Mouse (Mus musculus) forebrain, embryonic 15.5 days (tissue): ENCODE data around the gene Plek. TPM values are rescaled to one million over a fixed set of nuclear protein-coding genes. Genes with fewer than 3 reads are reported as not detected.
A peak's percentile ranks its signal among the peaks of the same experiment; 100 is the strongest.

Experiments
- ATAC-seq: fragments of 200-750 bp; cut with Nextera tagmentation; replicated peaks from 2 replicates; pipeline ENCODE4 v1.8.0; 2017; ENCODE audit warnings: mild to moderate bottlenecking, moderate TSS enrichment, moderate library complexity
- H3K27ac ChIP-seq: fragments of 300-500 bp; sonication (generic); replicated peaks from 2 replicates; pipeline ENCODE4 v1.5.1; 2015; ENCODE audit warnings: mild to moderate bottlenecking, inconsistent platforms
- H3K27me3 ChIP-seq: fragments of 300-500 bp; sonication (generic); 2 replicates; pipeline ENCODE4 v1.6.1; 2015; ENCODE audit warnings: inconsistent platforms
- H3K36me3 ChIP-seq: fragments of 300-500 bp; sonication (generic); 2 replicates; pipeline ENCODE4 v1.6.1; 2015; ENCODE audit warnings: mild to moderate bottlenecking, inconsistent platforms
- H3K4me1 ChIP-seq: fragments of 300-500 bp; sonication (generic); 2 replicates; pipeline ENCODE4 v1.6.1; 2015; ENCODE audit warnings: inconsistent platforms
- H3K4me2 ChIP-seq: fragments of 300-500 bp; sonication (generic); replicated peaks from 2 replicates; pipeline ENCODE4 v1.6.1; 2015; ENCODE audit warnings: mild to moderate bottlenecking, inconsistent platforms
- H3K4me3 ChIP-seq: fragments of 300-500 bp; sonication (generic); 2 replicates; pipeline ENCODE4 v1.5.1; 2015; ENCODE audit warnings: mild to moderate bottlenecking, inconsistent platforms
- H3K9ac ChIP-seq: fragments of 300-500 bp; sonication (generic); replicated peaks from 2 replicates; pipeline ENCODE4 v1.6.1; 2015; ENCODE audit warnings: mild to moderate bottlenecking, inconsistent platforms
- H3K9me3 ChIP-seq: fragments of 300-500 bp; sonication (generic); 2 replicates; pipeline ENCODE4 v1.6.1; 2016; ENCODE audit warnings: inconsistent platforms
- WGBS: fragments of 180-500 bp; shearing (Covaris S2); methylation state at CpG from one replicate; pipeline ENCODE4 v1.1.7; 2015; ENCODE audit warnings: mixed read lengths; 5-methylcytosine and 5-hydroxymethylcytosine counted together
- polyA plus RNA-seq: library from polyadenylated mRNA; unstranded; fragments of >200 nt; fragmentation: Nextera tagmentation; extraction: Ambion mirVana; gene quantifications from 2 replicates; pipeline ENCODE4 v1.2.1, GENCODE M21; 2015

The Plek gene
- polyA plus RNA-seq, 1 experiment from 2014 or later, result 2.5 TPM

GRCm38 (mm10) chr11:16958520-16958919 lies 93.7 kb downstream of the Plek start:
- no peak for ATAC-seq
- H3K4me2 ChIP-seq, result no peak overlapping the region
- 90% methylated on average over 1 of the region's 1 CpGs for WGBS

GRCm38 (mm10) chr11:16957030-16957429 lies 95.2 kb downstream of the Plek start:
- no peaks in the 10 kb centered on the region for H3K27me3 ChIP-seq
- ATAC-seq, result no peak
- no peak overlapping the region for H3K4me2 ChIP-seq
- 94% methylated on average over 6 of the region's 6 CpGs for WGBS
- peaks cover 4% of the 10 kb centered on the region for H3K4me1 ChIP-seq
- H3K36me3 ChIP-seq, result no peaks in the 10 kb centered on the region
- H3K4me3 ChIP-seq, result no peak overlapping the region
- H3K9me3 ChIP-seq, result no peaks in the 10 kb centered on the region
- H3K9ac ChIP-seq, result no peak overlapping the region
- no peak overlapping the region for H3K27ac ChIP-seq

More at GRCm38 (mm10) chr11:16958520-16958919, 93.7 kb downstream of the Plek start:
- Histone ChIP-seq H3K36me3 (no peaks in the 10 kb centered on the region), H3K27me3 (no peaks in the 10 kb centered on the region), H3K4me1 (no peaks in the 10 kb centered on the region), H3K9ac (no peak overlapping the region), H3K4me3 (no peak overlapping the region), H3K9me3 (no peaks in the 10 kb centered on the region), H3K27ac (no peak overlapping the region)

- no peak for ATAC-seq
- no peak overlapping the region for H3K4me3 ChIP-seq
- peaks cover 10% of the 10 kb centered on the region for H3K4me1 ChIP-seq
- H3K4me2 ChIP-seq, result no peak overlapping the region
- H3K9ac ChIP-seq, result no peak overlapping the region
- H3K9me3 ChIP-seq, result no peaks in the 10 kb centered on the region
- H3K27me3 ChIP-seq, result no peaks in the 10 kb centered on the region
- no peaks in the 10 kb centered on the region for H3K36me3 ChIP-seq
- H3K27ac ChIP-seq, result no peak overlapping the region
- 89% methylated on average over 6 of the region's 6 CpGs for WGBS
Measured at GRCm38 (mm10) chr11:16956115-16956862, 95.9 kb downstream of the Plek start.

GRCm38 (mm10) chr11:16951761-16952010 lies 100.5 kb downstream of the Plek start:
- no peak for ATAC-seq
- Histone ChIP-seq H3K27ac (no peak overlapping the region), H3K9me3 (no peaks in the 10 kb centered on the region), H3K4me3 (peak overlapping the region; percentile 62), H3K36me3 (no peaks in the 10 kb centered on the region), H3K9ac (peak overlapping the region; percentile 63), H3K27me3 (no peaks in the 10 kb centered on the region), H3K4me1 (peaks cover 15% of the 10 kb centered on the region), H3K4me2 (peak overlapping the region; percentile 90)
- WGBS, result 1% methylated on average over 9 of the region's 9 CpGs

- Histone ChIP-seq H3K9me3 (no peaks in the 10 kb centered on the region), H3K27ac (no peak within 1 kb of the TSS)
- peak; percentile 100 for ATAC-seq
Measured at GRCm38 (mm10) chr11:16950976-16951760, 101.0 kb downstream of the Plek start, which contains the start of gene Fbxo48. Fbxo48 (plus strand) TSS chr11:16951375.

GRCm38 (mm10) chr11:16950226-16950975 lies 101.8 kb downstream of the Plek start:
- ATAC-seq, result no peak
- Histone ChIP-seq H3K4me2 (peak overlapping the region; percentile 90), H3K9me3 (no peaks in the 10 kb centered on the region), H3K4me3 (peak overlapping the region; percentile 62), H3K4me1 (peaks cover 15% of the 10 kb centered on the region), H3K27me3 (no peaks in the 10 kb centered on the region), H3K36me3 (no peaks in the 10 kb centered on the region), H3K27ac (no peak overlapping the region), H3K9ac (peak overlapping the region; percentile 33; the same call in 1 of the 2 replicates)
- 47% methylated on average over 13 of the region's 13 CpGs for WGBS

More at GRCm38 (mm10) chr11:16950976-16951760, 101.0 kb downstream of the Plek start, which contains the start of gene Fbxo48:
- peak within 1 kb of the TSS; percentile 62 for H3K4me3 ChIP-seq
- H3K4me2 ChIP-seq, result peak within 1 kb of the TSS; percentile 90
- H3K36me3 ChIP-seq, result no peaks in the 10 kb centered on the region
- peaks cover 15% of the 10 kb centered on the region for H3K4me1 ChIP-seq
- H3K27me3 ChIP-seq, result no peaks in the 10 kb centered on the region
- peak within 1 kb of the TSS; percentile 63 for H3K9ac ChIP-seq
- under 1% methylated on average over 38 of the region's 38 CpGs for WGBS

GRCm38 (mm10) chr11:16948756-16949155 lies 103.4 kb downstream of the Plek start:
- peaks cover 15% of the 10 kb centered on the region for H3K4me1 ChIP-seq
- no peaks in the 10 kb centered on the region for H3K9me3 ChIP-seq
- H3K27ac ChIP-seq, result no peak overlapping the region
- ATAC-seq, result no peak
- no peaks in the 10 kb centered on the region for H3K27me3 ChIP-seq
- 24% methylated on average over 1 of the region's 1 CpGs for WGBS
- H3K9ac ChIP-seq, result no peak overlapping the region
- no peak overlapping the region for H3K4me2 ChIP-seq
- no peaks in the 10 kb centered on the region for H3K36me3 ChIP-seq
- no peak overlapping the region for H3K4me3 ChIP-seq

GRCm38 (mm10) chr11:16943016-16943415 lies 109.2 kb downstream of the Plek start:
- ATAC-seq, result no peak
- Histone ChIP-seq H3K9me3 (no peaks in the 10 kb centered on the region), H3K4me3 (no peak overlapping the region), H3K4me1 (peaks cover 7% of the 10 kb centered on the region; the same call in 1 of the 2 replicates), H3K27ac (no peak overlapping the region), H3K36me3 (no peaks in the 10 kb centered on the region), H3K4me2 (no peak overlapping the region), H3K27me3 (no peaks in the 10 kb centered on the region), H3K9ac (no peak overlapping the region)
- WGBS, result 91% methylated on average over 4 of the region's 4 CpGs

GRCm38 (mm10) chr11:16941973-16942452 lies 110.2 kb downstream of the Plek start:
- H3K4me2 ChIP-seq, result no peak overlapping the region
- ATAC-seq, result peak; percentile 67
- no peaks in the 10 kb centered on the region for H3K27me3 ChIP-seq
- H3K9me3 ChIP-seq, result no peaks in the 10 kb centered on the region
- WGBS, result 49% methylated on average over 4 of the region's 4 CpGs
- H3K4me3 ChIP-seq, result no peak overlapping the region
- H3K4me1 ChIP-seq, result peaks cover 7% of the 10 kb centered on the region; the same call in 1 of the 2 replicates
- no peak overlapping the region for H3K9ac ChIP-seq
- H3K36me3 ChIP-seq, result no peaks in the 10 kb centered on the region
- H3K27ac ChIP-seq, result peak overlapping the region; percentile 59

- H3K27ac ChIP-seq, result peak overlapping the region; percentile 59
- peak; percentile 80 for ATAC-seq
- H3K9ac ChIP-seq, result no peak overlapping the region
- no peaks in the 10 kb centered on the region for H3K36me3 ChIP-seq
- no peak overlapping the region for H3K4me3 ChIP-seq
- H3K27me3 ChIP-seq, result no peaks in the 10 kb centered on the region
- WGBS, result 34% methylated on average over 4 of the region's 4 CpGs
- no peaks in the 10 kb centered on the region for H3K9me3 ChIP-seq
- peaks cover 7% of the 10 kb centered on the region; the same call in 1 of the 2 replicates for H3K4me1 ChIP-seq
- H3K4me2 ChIP-seq, result no peak overlapping the region
Measured at GRCm38 (mm10) chr11:16941103-16941793, 110.9 kb downstream of the Plek start.

- no peak overlapping the region for H3K9ac ChIP-seq
- H3K4me2 ChIP-seq, result no peak overlapping the region
- WGBS, result 72% methylated on average over 6 of the region's 6 CpGs
- H3K27ac ChIP-seq, result no peak overlapping the region
- H3K4me1 ChIP-seq, result no peaks in the 10 kb centered on the region
- no peaks in the 10 kb centered on the region for H3K27me3 ChIP-seq
- H3K36me3 ChIP-seq, result no peaks in the 10 kb centered on the region
- no peak for ATAC-seq
- no peak overlapping the region for H3K4me3 ChIP-seq
- H3K9me3 ChIP-seq, result no peaks in the 10 kb centered on the region
Measured at GRCm38 (mm10) chr11:16935577-16936236, 116.5 kb downstream of the Plek start.
